Mouse (Mus musculus) thymus, adult 2 months (tissue): ENCODE measurements around the gene Nom1.

Source experiments
- CTCF ChIP-seq: fragments of 200-500 bp; IDR thresholded peaks from 2 replicates; pipeline ENCODE4 v1.5.1; 2012; ENCODE audit warnings: mild to moderate bottlenecking, control low read depth, low read length, moderate library complexity, borderline replicate concordance; ENCODE audit not compliant: control insufficient read depth, poor library complexity, insufficient read depth; ENCODE audit errors: extremely low read depth
- POLR2A ChIP-seq: fragments of 200-500 bp; IDR thresholded peaks from 2 replicates; pipeline ENCODE4 v1.6.1; 2012; ENCODE audit warnings: mild to moderate bottlenecking, low read length, control low read depth, moderate library complexity; ENCODE audit not compliant: control insufficient read depth, poor library complexity, insufficient read depth; ENCODE audit errors: extremely low read depth

DNA sequence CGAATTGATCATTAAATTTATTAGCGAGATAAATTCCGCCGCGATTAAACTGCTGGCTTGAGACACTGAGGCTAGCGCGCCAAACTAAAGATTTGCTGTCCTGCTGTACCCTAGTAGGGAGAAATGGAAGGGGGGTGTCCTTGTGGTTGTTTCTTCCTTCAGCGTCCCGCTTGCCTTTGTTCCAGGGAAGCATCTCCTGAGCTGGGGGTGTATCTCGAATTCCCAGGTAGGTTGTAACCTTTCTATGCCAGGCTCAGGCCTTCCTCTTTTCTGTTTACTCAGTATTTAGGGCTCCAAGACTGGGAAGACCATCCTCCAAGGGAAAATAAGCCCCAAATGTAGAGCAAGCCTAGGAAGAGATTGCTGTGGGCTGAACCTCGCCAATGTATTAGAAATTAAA, 36.9 kb downstream of the Nom1 start:
- TF ChIP-seq CTCF (no peak), POLR2A (no peak)
